Mouse (Mus musculus): ENCODE results near the gene Dscaml1. TPM values are rescaled to one million over a fixed set of nuclear protein-coding genes. Genes with fewer than 3 reads are reported as not detected.

Gene Dscaml1
- polyA plus RNA-seq, 1 experiment = 11.3 TPM

DNA sequence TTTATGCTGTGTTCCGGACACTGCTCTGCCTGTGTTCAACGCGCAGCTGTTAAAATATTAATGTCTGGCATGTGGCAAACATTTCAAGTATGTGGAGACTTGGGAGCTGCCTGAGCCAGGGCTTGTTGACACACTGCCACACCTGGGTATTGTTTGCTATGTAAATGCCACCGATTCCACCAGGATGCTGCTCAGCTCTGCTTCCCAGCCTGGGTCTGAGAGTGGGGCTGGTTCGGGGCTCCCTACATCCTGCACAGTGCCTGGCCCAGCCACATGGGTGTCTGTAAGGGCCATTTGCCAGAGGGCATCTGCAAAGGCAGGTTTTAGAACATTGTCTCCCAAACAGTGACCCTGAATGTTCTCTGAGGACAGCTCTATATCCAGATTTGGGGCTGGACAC, 78.5 kb downstream of the Dscaml1 start:
- WGBS = 82% methylated on average over 5 of the region's 5 CpGs
- DNase-seq = no peak
- Histone ChIP-seq H3K4me3 (ENCODE audit: control insufficient read depth, insufficient read depth, low read length) (no peak overlapping the region), H3K4me1 (replicated peaks; ENCODE audit: control insufficient read depth, insufficient read depth, low read length) (no peaks in the 10 kb centered on the region), H3K27me3 (ENCODE audit: control insufficient read depth, insufficient read depth, low read length) (no peaks in the 10 kb centered on the region), H3K36me3 (ENCODE audit: control insufficient read depth, insufficient read depth, low read length) (no peaks in the 10 kb centered on the region), H3K27ac (ENCODE audit: control insufficient read depth, insufficient read depth, low read length) (no peak overlapping the region)
- no peak for TF ChIP-seq POLR2A (IDR thresholded peaks at IDR 0.05; ENCODE audit: control insufficient read depth, extremely low read depth, insufficient read depth, low read length, poor library complexity)
- TF ChIP-seq CTCF (IDR thresholded peaks at IDR 0.05; ENCODE audit: borderline replicate concordance, control insufficient read depth, extremely low read depth, insufficient read depth, low read length, poor library complexity) = no peak

DNA sequence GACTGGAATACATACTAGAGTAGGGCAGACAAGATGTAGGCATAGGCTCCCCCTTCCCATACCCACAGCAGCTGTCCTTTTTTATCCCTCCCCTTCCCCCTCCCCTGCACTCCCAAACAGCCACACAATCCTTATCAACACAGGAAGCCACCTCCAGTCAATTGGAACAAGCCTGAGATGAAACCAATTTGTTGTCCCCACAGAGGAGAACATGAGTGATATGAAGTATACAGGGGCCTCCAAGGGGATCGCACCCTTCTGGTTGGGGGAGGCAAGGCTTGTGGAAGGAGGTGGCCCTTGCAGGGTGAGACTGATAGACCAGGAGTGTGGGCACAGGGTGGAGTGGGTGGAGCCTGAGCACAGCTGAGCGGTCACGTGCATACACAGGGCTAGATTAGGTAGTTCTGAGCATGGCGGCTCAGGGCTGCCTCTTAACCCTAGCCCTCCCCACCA, 79.1 kb downstream of the Dscaml1 start:
- H3K4me1 ChIP-seq (replicated peaks; ENCODE audit: control insufficient read depth, insufficient read depth, low read length) = no peaks in the 10 kb centered on the region
- no peak for DNase-seq
- no peak overlapping the region for H3K27ac ChIP-seq (ENCODE audit: control insufficient read depth, insufficient read depth, low read length)
- no peaks in the 10 kb centered on the region for H3K27me3 ChIP-seq (ENCODE audit: control insufficient read depth, insufficient read depth, low read length)
- WGBS = 72% methylated on average over 4 of the region's 4 CpGs
- no peak for TF ChIP-seq POLR2A (IDR thresholded peaks at IDR 0.05; ENCODE audit: control insufficient read depth, extremely low read depth, insufficient read depth, low read length, poor library complexity)
- no peak for TF ChIP-seq CTCF (IDR thresholded peaks at IDR 0.05; ENCODE audit: borderline replicate concordance, control insufficient read depth, extremely low read depth, insufficient read depth, low read length, poor library complexity)
- H3K4me3 ChIP-seq (ENCODE audit: control insufficient read depth, insufficient read depth, low read length) = no peak overlapping the region
- H3K36me3 ChIP-seq (ENCODE audit: control insufficient read depth, insufficient read depth, low read length) = no peaks in the 10 kb centered on the region

- WGBS = 16% methylated on average over 9 of the region's 9 CpGs
Observed at GRCm38 (mm10) chr9:45507482-45507881, 81.1 kb downstream of the Dscaml1 start.

DNA sequence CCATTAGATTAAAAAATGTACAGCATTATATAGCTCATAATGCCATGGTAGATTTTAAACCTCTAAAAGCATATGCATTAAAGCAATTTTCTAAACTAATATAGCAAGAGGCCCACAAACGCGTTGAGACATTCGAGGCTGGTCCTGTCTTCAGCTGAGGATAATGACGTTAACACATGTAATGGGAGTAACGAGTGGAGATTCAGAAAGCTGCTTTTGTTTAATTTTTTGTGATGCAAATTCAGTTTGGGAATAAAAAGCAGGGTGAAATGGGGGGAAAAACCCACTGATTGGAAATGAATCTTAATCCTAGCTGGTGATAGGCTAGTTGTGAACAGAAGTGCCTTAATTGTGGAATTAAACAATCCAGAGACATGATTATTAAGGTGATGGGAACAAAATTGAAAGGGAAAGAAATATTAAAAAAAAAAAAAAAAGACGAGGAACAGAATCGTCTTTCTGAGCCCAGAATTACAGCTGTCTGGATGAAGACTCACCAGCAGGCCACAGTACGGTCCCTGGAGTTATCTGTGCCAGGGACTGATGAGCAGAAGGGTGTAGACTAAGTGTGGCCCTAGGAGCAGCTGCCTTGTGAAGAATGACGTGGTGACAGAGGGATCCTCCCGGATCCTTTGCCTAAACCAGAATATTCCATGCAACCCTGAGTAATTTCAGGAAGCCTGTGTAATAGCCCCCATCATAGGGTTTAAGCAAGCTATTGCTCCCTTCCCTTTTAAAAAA, 84.5 kb downstream of the Dscaml1 start:
- Histone ChIP-seq H3K27me3 (ENCODE audit: control insufficient read depth, insufficient read depth, low read length) (no peaks in the 10 kb centered on the region), H3K27ac (ENCODE audit: control insufficient read depth, insufficient read depth, low read length) (no peak overlapping the region), H3K36me3 (ENCODE audit: control insufficient read depth, insufficient read depth, low read length) (no peaks in the 10 kb centered on the region), H3K4me3 (ENCODE audit: control insufficient read depth, insufficient read depth, low read length) (no peak overlapping the region), H3K4me1 (replicated peaks; ENCODE audit: control insufficient read depth, insufficient read depth, low read length) (no peaks in the 10 kb centered on the region)
- no peak for TF ChIP-seq CTCF (IDR thresholded peaks at IDR 0.05; ENCODE audit: borderline replicate concordance, control insufficient read depth, extremely low read depth, insufficient read depth, low read length, poor library complexity)
- no peak for TF ChIP-seq POLR2A (IDR thresholded peaks at IDR 0.05; ENCODE audit: control insufficient read depth, extremely low read depth, insufficient read depth, low read length, poor library complexity)
- DNase-seq = no peak
- whole genome bisulfite sequencing = 93% methylated on average over 10 of the region's 10 CpGs

More at GRCm38 (mm10) chr9:45507482-45507881, 81.1 kb downstream of the Dscaml1 start:
- no peak overlapping the region for H3K27ac ChIP-seq (ENCODE audit: control insufficient read depth, insufficient read depth, low read length)
- no peaks in the 10 kb centered on the region for H3K36me3 ChIP-seq (ENCODE audit: control insufficient read depth, insufficient read depth, low read length)
- no peaks in the 10 kb centered on the region for H3K27me3 ChIP-seq (ENCODE audit: control insufficient read depth, insufficient read depth, low read length)
- H3K4me1 ChIP-seq (replicated peaks; ENCODE audit: control insufficient read depth, insufficient read depth, low read length) = no peaks in the 10 kb centered on the region
- DNase-seq = no peak
- no peak overlapping the region for H3K4me3 ChIP-seq (ENCODE audit: control insufficient read depth, insufficient read depth, low read length)
- no peak for TF ChIP-seq POLR2A (IDR thresholded peaks at IDR 0.05; ENCODE audit: control insufficient read depth, extremely low read depth, insufficient read depth, low read length, poor library complexity)
- no peak for TF ChIP-seq CTCF (IDR thresholded peaks at IDR 0.05; ENCODE audit: borderline replicate concordance, control insufficient read depth, extremely low read depth, insufficient read depth, low read length, poor library complexity)

- Histone ChIP-seq H3K27ac (ENCODE audit: control insufficient read depth, insufficient read depth, low read length) (no peak overlapping the region), H3K36me3 (ENCODE audit: control insufficient read depth, insufficient read depth, low read length) (no peaks in the 10 kb centered on the region), H3K27me3 (ENCODE audit: control insufficient read depth, insufficient read depth, low read length) (no peaks in the 10 kb centered on the region), H3K4me1 (replicated peaks; ENCODE audit: control insufficient read depth, insufficient read depth, low read length) (no peaks in the 10 kb centered on the region), H3K4me3 (ENCODE audit: control insufficient read depth, insufficient read depth, low read length) (no peak overlapping the region)
- no peak for DNase-seq
- WGBS = 83% methylated on average over 11 of the region's 11 CpGs
- TF ChIP-seq POLR2A (IDR thresholded peaks at IDR 0.05; ENCODE audit: control insufficient read depth, extremely low read depth, insufficient read depth, low read length, poor library complexity) (no peak), CTCF (IDR thresholded peaks at IDR 0.05; ENCODE audit: borderline replicate concordance, control insufficient read depth, extremely low read depth, insufficient read depth, low read length, poor library complexity) (no peak)
Observed at GRCm38 (mm10) chr9:45517993-45518705, 91.7 kb downstream of the Dscaml1 start.

- H3K27me3 ChIP-seq (ENCODE audit: control insufficient read depth, insufficient read depth, low read length) = no peaks in the 10 kb centered on the region
- H3K4me1 ChIP-seq (replicated peaks; ENCODE audit: control insufficient read depth, insufficient read depth, low read length) = no peaks in the 10 kb centered on the region
- TF ChIP-seq CTCF (IDR thresholded peaks at IDR 0.05; ENCODE audit: borderline replicate concordance, control insufficient read depth, extremely low read depth, insufficient read depth, low read length, poor library complexity) (no peak), POLR2A (IDR thresholded peaks at IDR 0.05; ENCODE audit: control insufficient read depth, extremely low read depth, insufficient read depth, low read length, poor library complexity) (no peak)
- WGBS = 88% methylated on average over 6 of the region's 6 CpGs
- H3K4me3 ChIP-seq (ENCODE audit: control insufficient read depth, insufficient read depth, low read length) = no peak overlapping the region
- no peak for DNase-seq
- H3K27ac ChIP-seq (ENCODE audit: control insufficient read depth, insufficient read depth, low read length) = no peak overlapping the region
- H3K36me3 ChIP-seq (ENCODE audit: control insufficient read depth, insufficient read depth, low read length) = no peaks in the 10 kb centered on the region
Observed at GRCm38 (mm10) chr9:45519841-45520240, 93.4 kb downstream of the Dscaml1 start.

Measured in thymus, adult 2 months (tissue).